Comparison of ENCODE assay signal across 22 mouse cellular contexts in the genomic region with DNA sequence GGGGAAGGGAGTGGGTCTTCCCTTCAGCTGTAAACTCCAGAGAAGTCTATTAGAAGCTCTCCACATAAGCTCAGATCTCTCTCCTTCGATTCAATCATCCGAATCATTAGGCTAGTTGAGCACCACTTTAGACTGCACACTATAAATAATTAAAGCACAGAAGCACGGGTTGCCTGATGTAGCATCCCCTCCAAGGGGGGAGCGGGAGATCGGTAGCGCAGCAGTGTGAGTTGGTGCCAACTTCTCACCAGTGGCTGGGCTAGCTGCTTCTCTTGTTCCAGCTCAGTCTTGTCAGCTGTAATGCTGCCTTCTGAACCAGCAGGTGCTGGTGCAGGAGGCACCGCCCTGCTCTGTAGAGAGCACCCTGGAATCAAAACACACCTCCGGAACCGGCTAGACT.
DNase-seq lines count a peak whose midpoint lies in the region; ATAC-seq and TF ChIP-seq lines count a peak whose summit lies in the region.
"Had no signal": no experiment of that assay in that cellular context is flagged by ENCODE, and none has a peak within 500 bp of the region (broad histone marks: within the 10 kb centered on the region; RNA-seq: fewer than 3 reads in every experiment).

No protein-coding gene starts in this region.

- DNase-seq in forebrain, embryonic 14.5 days (ENCODE audit: low spot score): peak; percentile 31
- DNase-seq in limb, embryonic 10.5 days (ENCODE audit: low spot score): no peak
- peak; percentile 51 for DNase-seq in brain, embryonic 14.5 days (ENCODE audit: low read depth)
- peak; percentile 31 for DNase-seq in retina, embryonic 14.5 days (ENCODE audit: low spot score)
- DNase-seq in stomach, postnatal 0 days (ENCODE audit: low spot score): no peak
- DNase-seq: adrenal gland, postnatal 25 days; cerebellum, adult 11 months; cerebellum, postnatal 14 days; gastrocnemius, postnatal 10 days; heart, postnatal 4 days; kidney, adult 18-20 months; layer of hippocampus, adult 9-11 months; liver; lung, postnatal 4 days; right cerebral cortex, postnatal 14 days had no signal

- H3K36me3 ChIP-seq in forebrain, embryonic 14.5 days (ENCODE audit: control insufficient read depth, insufficient read depth, low read length): no peaks in the 10 kb centered on the region
- H3K36me3 ChIP-seq in forebrain, embryonic 12.5 days (replicated peaks): no peaks in the 10 kb centered on the region
- no peaks in the 10 kb centered on the region for H3K36me3 ChIP-seq in limb, embryonic 15.5 days
- H3K36me3 ChIP-seq in limb, embryonic 10.5 days: no peaks in the 10 kb centered on the region
- H3K36me3 ChIP-seq in stomach, postnatal 0 days (ENCODE audit: control insufficient read depth, insufficient read depth, low read length): no peaks in the 10 kb centered on the region
- H3K36me3 ChIP-seq: embryonic facial prominence, embryonic 13.5 days; heart, embryonic 10.5 days had no signal

- H3K9ac ChIP-seq in forebrain, embryonic 14.5 days (ENCODE audit: low read length): no peak overlapping the region
- H3K9ac ChIP-seq in forebrain, embryonic 12.5 days: no peak overlapping the region
- no peak overlapping the region for H3K9ac ChIP-seq in limb, embryonic 15.5 days
- no peak overlapping the region for H3K9ac ChIP-seq in stomach, postnatal 0 days (ENCODE audit: low read length)
- H3K9ac ChIP-seq: embryonic facial prominence, embryonic 13.5 days had no signal

- TF ChIP-seq EP300 in stomach, postnatal 0 days (optimal IDR thresholded peaks at IDR 0.05): no peak

- no peak for TF ChIP-seq POLR2A in brain, embryonic 14.5 days (IDR thresholded peaks at IDR 0.05; ENCODE audit: borderline replicate concordance, extremely low read depth, insufficient read depth, insufficient read length, poor library complexity, severe bottlenecking)

- 65% methylated on average over 9 of the region's 9 CpGs for WGBS in forebrain, embryonic 14.5 days
- 76% methylated on average over 9 of the region's 9 CpGs for WGBS in forebrain, embryonic 12.5 days
- 78% methylated on average over 9 of the region's 9 CpGs for WGBS in limb, embryonic 15.5 days
- WGBS in limb, embryonic 10.5 days: 93% methylated on average over 9 of the region's 9 CpGs
- 71% methylated on average over 9 of the region's 9 CpGs for WGBS in stomach, postnatal 0 days

- no peaks in the 10 kb centered on the region for H3K27me3 ChIP-seq in forebrain, embryonic 14.5 days (replicated peaks; ENCODE audit: control insufficient read depth, insufficient read depth, low read length)
- H3K27me3 ChIP-seq in forebrain, embryonic 12.5 days: no peaks in the 10 kb centered on the region
- H3K27me3 ChIP-seq in limb, embryonic 15.5 days: no peaks in the 10 kb centered on the region
- no peaks in the 10 kb centered on the region for H3K27me3 ChIP-seq in limb, embryonic 10.5 days (ENCODE audit: low read depth, poor library complexity, severe bottlenecking)
- no peaks in the 10 kb centered on the region for H3K27me3 ChIP-seq in stomach, postnatal 0 days (ENCODE audit: control insufficient read depth, insufficient read depth, low read length)
- H3K27me3 ChIP-seq: embryonic facial prominence, embryonic 13.5 days had no signal

- no peaks in the 10 kb centered on the region for H3K9me3 ChIP-seq in forebrain, embryonic 14.5 days (replicated peaks; ENCODE audit: control insufficient read depth, low read length)
- no peaks in the 10 kb centered on the region for H3K9me3 ChIP-seq in forebrain, embryonic 12.5 days
- no peaks in the 10 kb centered on the region for H3K9me3 ChIP-seq in limb, embryonic 15.5 days
- H3K9me3 ChIP-seq in limb, embryonic 10.5 days (replicated peaks): no peaks in the 10 kb centered on the region
- no peaks in the 10 kb centered on the region for H3K9me3 ChIP-seq in stomach, postnatal 0 days (ENCODE audit: control insufficient read depth, low read length)
- H3K9me3 ChIP-seq: embryonic facial prominence, embryonic 13.5 days; heart, embryonic 10.5 days had no signal

- H3K27ac ChIP-seq in forebrain, embryonic 14.5 days (ENCODE audit: low read depth, low read length): no peak overlapping the region
- no peak overlapping the region for H3K27ac ChIP-seq in forebrain, embryonic 12.5 days
- H3K27ac ChIP-seq in limb, embryonic 15.5 days: no peak overlapping the region
- no peak overlapping the region for H3K27ac ChIP-seq in limb, embryonic 10.5 days
- no peak overlapping the region for H3K27ac ChIP-seq in stomach, postnatal 0 days (replicated peaks)
- H3K27ac ChIP-seq: embryonic facial prominence, embryonic 13.5 days; heart, embryonic 10.5 days; kidney, postnatal 0 days; left cerebral cortex, adult 2 months had no signal

- H3K4me1 ChIP-seq in forebrain, embryonic 14.5 days (ENCODE audit: control insufficient read depth, insufficient read depth, low read length): no peaks in the 10 kb centered on the region
- no peaks in the 10 kb centered on the region for H3K4me1 ChIP-seq in forebrain, embryonic 12.5 days
- no peaks in the 10 kb centered on the region for H3K4me1 ChIP-seq in limb, embryonic 15.5 days
- H3K4me1 ChIP-seq in limb, embryonic 10.5 days: 0 out of 2 replicates have a peak, but pooled peaks cover 5% of the 10 kb centered on the region
- H3K4me1 ChIP-seq in stomach, postnatal 0 days (replicated peaks; ENCODE audit: control insufficient read depth, insufficient read depth): no peaks in the 10 kb centered on the region
- H3K4me1 ChIP-seq: embryonic facial prominence, embryonic 13.5 days; heart, embryonic 10.5 days had no signal

- H3K4me3 ChIP-seq in forebrain, embryonic 14.5 days (ENCODE audit: low read depth, low read length): no peak overlapping the region
- H3K4me3 ChIP-seq in forebrain, embryonic 12.5 days (replicated peaks): no peak overlapping the region
- no peak overlapping the region for H3K4me3 ChIP-seq in limb, embryonic 15.5 days
- H3K4me3 ChIP-seq in limb, embryonic 10.5 days: no peak overlapping the region
- H3K4me3 ChIP-seq in stomach, postnatal 0 days (ENCODE audit: low read depth, low read length): no peak overlapping the region
- H3K4me3 ChIP-seq: embryonic facial prominence, embryonic 13.5 days; heart, embryonic 10.5 days; left cerebral cortex, adult 2 months had no signal

- TF ChIP-seq CTCF in brain, embryonic 14.5 days (IDR thresholded peaks at IDR 0.05; ENCODE audit: borderline replicate concordance, extremely low read depth, insufficient read depth, insufficient read length): no peak
- no peak for TF ChIP-seq CTCF in stomach, postnatal 0 days (IDR thresholded peaks at IDR 0.05; ENCODE audit: low read depth)

- 0 out of 2 replicates have a peak, but pooled peaks have one; percentile 23 for ATAC-seq in forebrain, embryonic 14.5 days
- no peak for ATAC-seq in forebrain, embryonic 12.5 days (ENCODE audit: low FRiP score)
- ATAC-seq in limb, embryonic 15.5 days (ENCODE audit: insufficient number of reproducible peaks, low FRiP score, low TSS enrichment, low read depth): 0 out of 2 replicates have a peak, but pooled peaks have one; percentile 14
- ATAC-seq in stomach, postnatal 0 days (ENCODE audit: low FRiP score, low TSS enrichment): no peak
- ATAC-seq: inflammation-experienced regulatory T-cells, adult 6 months had no signal

- H3K4me2 ChIP-seq in forebrain, embryonic 14.5 days (ENCODE audit: low read length): no peak overlapping the region
- no peak overlapping the region for H3K4me2 ChIP-seq in forebrain, embryonic 12.5 days
- no peak overlapping the region for H3K4me2 ChIP-seq in limb, embryonic 15.5 days
- H3K4me2 ChIP-seq in stomach, postnatal 0 days (replicated peaks; ENCODE audit: low read depth): no peak overlapping the region
- H3K4me2 ChIP-seq: embryonic facial prominence, embryonic 13.5 days had no signal

Comparison
In these comparisons a context has a peak if more than half of its experiments do, and no peak if none do; other contexts are left out.
1. ATAC-seq: peak in forebrain, embryonic 14.5 days (single experiment) and limb, embryonic 15.5 days (single experiment); none in forebrain, embryonic 12.5 days (single experiment) and stomach, postnatal 0 days (single experiment).
2. DNase-seq: peak in forebrain, embryonic 14.5 days (single experiment), brain, embryonic 14.5 days (single experiment) and retina, embryonic 14.5 days (single experiment); none in limb, embryonic 10.5 days (single experiment) and stomach, postnatal 0 days (single experiment).